Mouse (Mus musculus) spleen, adult 2 months (tissue): ENCODE results near the gene AC140267.1.

ENCODE experiments used
- CTCF ChIP-seq: fragments of 200-500 bp; IDR thresholded peaks from 2 replicates; pipeline ENCODE4 v1.5.1; 2011; ENCODE audit warnings: mild to moderate bottlenecking, inconsistent platforms; ENCODE audit not compliant: insufficient read depth, insufficient read length, insufficient replicate concordance; ENCODE audit errors: extremely low read depth
- POLR2A ChIP-seq: fragments of 200-500 bp; IDR thresholded peaks from 2 replicates; pipeline ENCODE4 v1.6.1; 2011; ENCODE audit warnings: low read depth, low read length, inconsistent platforms

DNA sequence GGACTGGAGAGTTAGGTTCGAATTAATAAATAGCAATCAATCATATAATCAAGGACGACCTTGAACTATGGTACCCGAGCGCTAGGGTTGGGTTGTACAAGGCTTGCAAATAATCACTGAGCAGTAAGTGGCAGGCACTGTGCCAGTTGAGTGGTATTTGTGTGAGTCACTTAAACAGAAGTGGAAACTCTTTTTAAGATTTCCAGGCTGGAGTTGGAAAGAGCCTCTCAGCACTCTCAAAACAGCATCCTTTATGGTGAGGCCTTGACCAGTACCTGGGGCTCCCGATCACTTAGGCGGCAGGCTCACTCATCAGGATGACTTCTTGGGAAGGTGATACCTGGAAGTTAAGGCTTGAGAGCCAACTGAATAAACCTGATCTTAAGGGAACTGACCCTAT, 18.6 kb downstream of the AC140267.1 start:
- no peak for TF ChIP-seq CTCF
- no peak for TF ChIP-seq POLR2A
